In genomic region chr12:81061831-81062361, GRCm38 (mm10) we compare ENCODE assay signal across 26 mouse cellular contexts. TPM values are rescaled to one million over a fixed set of nuclear protein-coding genes. Genes with fewer than 3 reads are reported as not detected.
DNase-seq lines count a peak whose midpoint lies in the region; ATAC-seq and TF ChIP-seq lines count a peak whose summit lies in the region.
"Had no signal": no experiment of that assay in that cellular context is flagged by ENCODE, and none has a peak within 500 bp of the region (broad histone marks: within the 10 kb centered on the region; RNA-seq: fewer than 3 reads in every experiment).

No protein-coding gene starts in this region.

- no peaks in the 10 kb centered on the region for H3K4me1 ChIP-seq in forebrain, embryonic 11.5 days (replicated peaks; ENCODE audit: control insufficient read depth, insufficient read depth, low read length)
- H3K4me1 ChIP-seq in forebrain, postnatal 0 days (ENCODE audit: insufficient read depth): no peaks in the 10 kb centered on the region
- H3K4me1 ChIP-seq: forebrain, embryonic 15.5 days; hindbrain, embryonic 10.5 days had no signal

- H3K27ac ChIP-seq in forebrain, embryonic 11.5 days (ENCODE audit: low read depth, low read length): no peak overlapping the region
- H3K27ac ChIP-seq in forebrain, postnatal 0 days (ENCODE audit: low read depth, low read length): no peak overlapping the region
- H3K27ac ChIP-seq: embryonic facial prominence, embryonic 15.5 days; forebrain, embryonic 10.5 days; forebrain, embryonic 15.5 days; heart, adult 2 months; hindbrain, embryonic 10.5 days; hindbrain, embryonic 14.5 days had no signal

- no peak for TF ChIP-seq CTCF in forebrain, postnatal 0 days (IDR thresholded peaks at IDR 0.05; ENCODE audit: low read depth)

- no peaks in the 10 kb centered on the region for H3K9me3 ChIP-seq in forebrain, embryonic 11.5 days (ENCODE audit: control insufficient read depth, low read length)
- no peaks in the 10 kb centered on the region for H3K9me3 ChIP-seq in forebrain, postnatal 0 days (ENCODE audit: low read length)
- H3K9me3 ChIP-seq: embryonic facial prominence, embryonic 15.5 days; forebrain, embryonic 10.5 days; forebrain, embryonic 15.5 days; G1E; heart, embryonic 12.5 days; hindbrain, embryonic 10.5 days had no signal

- no peaks in the 10 kb centered on the region for H3K36me3 ChIP-seq in forebrain, embryonic 11.5 days (ENCODE audit: control insufficient read depth, insufficient read depth, low read length)
- no peaks in the 10 kb centered on the region for H3K36me3 ChIP-seq in forebrain, postnatal 0 days (ENCODE audit: insufficient read depth)
- H3K36me3 ChIP-seq: embryonic facial prominence, embryonic 15.5 days; forebrain, embryonic 10.5 days; forebrain, embryonic 15.5 days; heart, embryonic 12.5 days; hindbrain, embryonic 10.5 days had no signal

- peak; percentile 32 for DNase-seq in forebrain, embryonic 11.5 days (ENCODE audit: low spot score)
- no peak for DNase-seq in forebrain, postnatal 0 days
- DNase-seq in left cerebral cortex, adult 18-20 months (ENCODE audit: low spot score in 2 of 2): peak; percentile 10 to 26
- no peak for DNase-seq in left cerebral cortex, postnatal 4 days
- peak; percentile 14 to 22 for DNase-seq in right cerebral cortex, adult 2 months (ENCODE audit: low spot score in 2 of 2)
- DNase-seq in right cerebral cortex, postnatal 14 days: no peak
- DNase-seq in brain, adult 2 months (ENCODE audit: low read depth, low spot score): peak; percentile 37
- DNase-seq in spleen, adult 12 weeks (ENCODE audit: low spot score): no peak
- DNase-seq: adrenal gland, adult 8-10 months; adrenal gland, postnatal 36 days; B cell, adult 2 months; cerebellum, adult 11 months; cerebellum, adult 8-10 months; cerebellum, postnatal 14 days; embryo, embryonic 11 days; gastrocnemius, postnatal 10 days; heart, adult 2 months had no signal

- H3K4me3 ChIP-seq in forebrain, embryonic 11.5 days (ENCODE audit: low read depth, low read length): no peak overlapping the region
- H3K4me3 ChIP-seq in forebrain, postnatal 0 days (ENCODE audit: low read depth, low read length): no peak overlapping the region
- H3K4me3 ChIP-seq: embryonic facial prominence, embryonic 15.5 days; erythroblast, embryonic 14.5 days; forebrain, embryonic 10.5 days; forebrain, embryonic 15.5 days; heart, adult 2 months; heart, embryonic 12.5 days; hindbrain, embryonic 10.5 days had no signal

- ATAC-seq in forebrain, embryonic 11.5 days (replicated peaks; ENCODE audit: low FRiP score): no peak
- ATAC-seq in forebrain, postnatal 0 days: no peak
- ATAC-seq: CD4-positive, CD25-positive, alpha-beta regulatory T cell, adult 4 months; forebrain, embryonic 15.5 days had no signal

- no peak overlapping the region for H3K9ac ChIP-seq in forebrain, embryonic 11.5 days (ENCODE audit: low read length)
- no peak overlapping the region for H3K9ac ChIP-seq in forebrain, postnatal 0 days
- H3K9ac ChIP-seq: embryonic facial prominence, embryonic 15.5 days; forebrain, embryonic 15.5 days; heart, embryonic 12.5 days; hindbrain, embryonic 14.5 days had no signal

- H3K4me2 ChIP-seq in forebrain, embryonic 11.5 days (ENCODE audit: low read depth, low read length, severe bottlenecking): no peak overlapping the region
- no peak overlapping the region for H3K4me2 ChIP-seq in forebrain, postnatal 0 days (ENCODE audit: low read depth)
- H3K4me2 ChIP-seq: embryonic facial prominence, embryonic 15.5 days; forebrain, embryonic 15.5 days; heart, embryonic 12.5 days; hindbrain, embryonic 14.5 days had no signal

- intact Hi-C loops in left cerebral cortex, postnatal 4 days (cut with DNase I): no loop called here

- WGBS in forebrain, embryonic 11.5 days: 80% methylated on average over 6 of the region's 6 CpGs
- 70% methylated on average over 6 of the region's 6 CpGs for WGBS in forebrain, postnatal 0 days

- no peaks in the 10 kb centered on the region for H3K27me3 ChIP-seq in forebrain, embryonic 11.5 days (ENCODE audit: control insufficient read depth, insufficient read depth, low read length)
- H3K27me3 ChIP-seq in forebrain, postnatal 0 days (ENCODE audit: insufficient read depth, low read length): no peaks in the 10 kb centered on the region
- H3K27me3 ChIP-seq: embryonic facial prominence, embryonic 15.5 days; forebrain, embryonic 15.5 days; heart, embryonic 12.5 days had no signal

RNA-seq across cellular contexts. Expression of gene Smoc1, which starts 35.3 kb away (rescaled TPM):
- polyA plus RNA-seq in forebrain, embryonic 11.5 days (2014; fragmentation: Nextera tagmentation; extraction: Ambion mirVana): 6.7 and 6.8 TPM in 2 replicates
- total RNA-seq in forebrain, postnatal 0 days (2014; rRNA removed): 9.5 and 16.9 TPM in 2 replicates
- polyA plus RNA-seq in forebrain, postnatal 0 days (2015; fragmentation: Nextera tagmentation; extraction: Ambion mirVana): 7.9 and 12.3 TPM in 2 replicates
- 10 to 100 TPM in 1 of 2 experiments, 1 to 10 TPM in 1; 7.4 to 10.4 TPM for total RNA-seq in left cerebral cortex, adult 18-20 months (2021)
- total RNA-seq in left cerebral cortex, postnatal 4 days (2021): 10 to 100 TPM; 15.8 to 17.2 TPM

Comparison
In these comparisons a context has a peak if more than half of its experiments do, and no peak if none do; other contexts are left out.
1. DNase-seq: peak in forebrain, embryonic 11.5 days (single experiment), left cerebral cortex, adult 18-20 months (2 of 2), right cerebral cortex, adult 2 months (2 of 2) and brain, adult 2 months (single experiment); none in forebrain, postnatal 0 days (single experiment), left cerebral cortex, postnatal 4 days (single experiment), right cerebral cortex, postnatal 14 days (single experiment) and spleen, adult 12 weeks (single experiment).